Mouse (Mus musculus): ENCODE results near the gene Mup17.
"Not testable (repeated sequence)": the region's sequence is repeated elsewhere in the genome, so short reads cannot be mapped to it uniquely, and the experiment has no call there.

Gene Mup17

DNA sequence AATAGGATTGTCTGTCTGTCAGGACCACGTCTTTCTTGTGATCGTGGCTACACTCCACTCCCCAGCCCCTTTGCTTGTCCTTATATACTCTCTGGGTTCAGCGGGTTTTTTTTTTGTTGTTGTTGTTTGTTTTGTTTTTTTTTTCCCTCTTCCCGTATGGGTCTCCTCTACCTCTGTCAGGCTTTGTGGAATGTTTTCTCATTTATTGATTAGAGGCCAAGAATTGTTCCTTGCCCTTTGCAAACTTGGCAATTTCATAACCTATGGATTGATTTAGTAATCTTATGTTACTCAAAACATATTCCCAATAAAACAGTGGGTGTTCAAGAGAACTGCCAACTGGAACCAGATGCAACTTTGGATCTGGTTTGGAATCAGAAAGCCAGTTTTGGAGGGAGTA, at the start of gene Mup17:
Mup17 (minus strand) TSS at position 101 of the 400 bp plus-strand sequence.
- not testable (repeated sequence) for DNase-seq (ENCODE audit: low spot score)

DNA sequence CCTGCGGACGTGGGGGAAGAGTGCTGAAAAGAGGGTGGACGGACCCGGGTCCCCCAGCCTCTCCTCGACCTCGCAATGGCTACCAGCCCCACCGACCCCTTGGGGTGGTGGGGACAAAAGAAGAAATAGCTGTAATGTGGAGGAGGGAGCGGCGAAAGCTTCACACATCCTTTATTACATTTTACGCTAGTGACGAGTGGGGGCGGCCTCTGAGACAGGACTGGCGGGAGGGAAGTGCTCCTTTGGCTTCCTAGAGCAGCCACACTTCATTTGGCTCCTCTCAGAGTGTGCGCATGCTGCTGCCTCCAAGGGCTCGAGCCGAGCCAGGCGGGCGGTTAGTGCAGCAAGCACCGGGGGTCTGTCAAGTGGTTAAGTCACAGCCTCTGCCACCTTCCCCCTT, 24.1 kb downstream of the Mup17 start:
- DNase-seq (ENCODE audit: low spot score) = not testable (repeated sequence)

DNA sequence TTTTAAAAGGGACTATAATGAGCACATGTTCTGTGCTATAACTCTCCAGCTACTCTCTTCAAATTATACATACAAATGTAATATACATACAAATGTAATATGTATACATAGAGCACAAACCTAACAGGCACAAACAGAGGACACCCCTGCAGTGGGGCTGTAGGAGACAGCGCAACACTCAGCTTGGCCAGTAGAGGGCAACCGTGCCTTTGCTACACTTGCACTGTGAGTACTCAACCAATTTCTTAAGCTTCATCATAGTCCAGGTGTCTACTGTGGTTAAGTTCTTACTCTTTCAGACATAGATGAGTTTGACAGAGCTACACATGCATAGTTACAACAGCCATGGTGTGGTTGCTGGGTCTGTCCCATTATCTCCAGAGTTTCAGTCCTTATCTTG, 39.8 kb downstream of the Mup17 start:
- peak; percentile 12 for DNase-seq (ENCODE audit: low spot score)
